Mouse (Mus musculus) lung, postnatal 0 days (tissue): ENCODE data around the gene Tanc1.

Source experiments
- CTCF ChIP-seq: IDR thresholded peaks from 2 replicates; pipeline ENCODE4 v1.5.1; 2016; ENCODE audit warnings: antibody characterized with exemption, mild to moderate bottlenecking
- EP300 ChIP-seq: IDR thresholded peaks from 2 replicates; pipeline ENCODE4 v1.6.1; 2016; ENCODE audit warnings: antibody characterized with exemption, mild to moderate bottlenecking, control low read depth

GRCm38 (mm10) chr2:59600980-59601379 is 10.9 kb upstream of the Tanc1 start:
- TF ChIP-seq EP300: no peak
- TF ChIP-seq CTCF: no peak
